Mouse (Mus musculus): Measurements from ENCODE around the gene Epha6.

DNA sequence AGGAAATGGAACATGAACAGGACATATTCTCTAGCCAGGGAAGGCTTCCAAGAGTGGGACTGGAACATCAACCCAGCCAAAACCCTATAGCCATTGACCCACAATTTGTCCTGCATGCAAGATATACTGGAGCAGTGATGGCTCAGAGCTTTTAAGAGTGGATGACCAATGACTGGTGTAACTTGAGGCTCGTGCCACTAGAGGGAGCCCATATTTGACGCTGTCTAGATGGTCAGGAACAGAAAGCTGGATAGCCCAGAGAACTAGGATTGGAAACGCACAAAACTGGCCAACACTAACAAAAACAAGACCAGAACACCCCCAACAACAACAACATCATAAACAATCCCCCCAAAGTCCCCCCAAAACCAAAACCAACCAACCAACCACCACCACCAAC, 758.8 kb downstream of the Epha6 start:
- TF ChIP-seq EP300 (IDR thresholded peaks at IDR 0.05) (no peak), CTCF (IDR thresholded peaks at IDR 0.05) (peak; percentile 53)

All from lung, postnatal 0 days (tissue).